Mouse (Mus musculus): ENCODE data around the gene Sparc.

- no peak for TF ChIP-seq CTCF (IDR thresholded peaks at IDR 0.05; ENCODE audit: insufficient read depth, low read length)
- TF ChIP-seq POLR2A (IDR thresholded peaks at IDR 0.05; ENCODE audit: borderline replicate concordance, extremely low read depth, low read depth, low read length), result no peak
Measured at GRCm38 (mm10) chr11:55432981-55433380, 10.0 kb upstream of the Sparc start.

All from lung, adult 2 months (tissue).